Mouse (Mus musculus): Measurements from ENCODE around the gene Mrps16.

The Mrps16 gene

DNA sequence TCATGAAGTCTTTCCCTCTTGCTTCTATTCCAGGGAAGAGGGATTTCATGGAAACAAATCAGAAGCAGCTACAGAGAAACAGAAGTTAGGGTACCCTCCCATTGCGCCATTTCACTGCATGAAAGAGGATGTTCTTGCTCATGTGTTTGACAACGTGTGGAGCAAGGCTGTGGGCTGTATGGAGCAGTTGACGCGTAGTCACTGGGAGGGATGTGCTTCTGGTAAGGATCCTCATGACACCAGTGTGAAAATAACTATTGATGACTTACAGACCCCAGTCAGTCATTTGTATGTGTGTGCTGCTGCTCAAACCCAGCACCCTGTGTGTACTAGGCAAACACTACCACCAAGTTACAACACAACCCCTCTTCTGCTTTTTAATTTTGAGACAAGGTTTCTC is 30.2 kb downstream of the Mrps16 start:
- no peak for DNase-seq

DNA sequence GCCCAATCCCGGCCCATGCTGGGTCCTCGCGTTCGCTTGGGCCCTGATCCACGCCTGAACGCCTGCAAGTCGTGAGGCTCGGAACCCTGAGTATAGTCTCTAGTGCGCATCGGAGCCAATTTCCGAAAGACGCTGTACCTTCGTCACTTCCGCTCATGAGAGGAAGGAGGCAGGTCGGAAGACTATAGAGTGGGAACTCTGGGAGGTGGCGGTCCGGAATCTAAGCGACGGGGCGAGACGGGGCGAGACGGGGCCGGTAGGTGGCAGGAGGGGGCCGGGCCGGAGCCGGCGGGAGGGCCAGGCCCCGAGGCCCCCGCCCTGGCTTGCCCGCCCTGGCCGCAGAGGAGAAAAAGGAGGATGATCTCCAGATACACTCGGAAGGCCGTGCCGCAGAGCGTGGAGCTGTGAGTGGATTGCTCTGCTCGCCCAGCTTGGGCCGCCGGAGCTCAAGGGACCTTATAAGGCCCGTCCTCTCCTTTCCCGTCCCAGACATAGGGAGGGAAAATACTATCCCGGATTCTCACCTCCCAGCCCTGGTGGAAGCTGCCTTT is 45.4 kb downstream of the Mrps16 start, which contains the start of the genes Ecd and Fam149b:
Gene Ecd, minus strand, starts transcription at position 131 of the 551 bp plus-strand sequence.
Gene Fam149b, plus strand, starts transcription at position 172 of the 551 bp plus-strand sequence.
- peak; percentile 88 for DNase-seq

GRCm38 (mm10) chr14:20347441-20347990 is 45.9 kb downstream of the Mrps16 start:
- no peak for DNase-seq

GRCm38 (mm10) chr14:20345885-20346284 is 47.5 kb downstream of the Mrps16 start:
- DNase-seq, result no peak

DNA sequence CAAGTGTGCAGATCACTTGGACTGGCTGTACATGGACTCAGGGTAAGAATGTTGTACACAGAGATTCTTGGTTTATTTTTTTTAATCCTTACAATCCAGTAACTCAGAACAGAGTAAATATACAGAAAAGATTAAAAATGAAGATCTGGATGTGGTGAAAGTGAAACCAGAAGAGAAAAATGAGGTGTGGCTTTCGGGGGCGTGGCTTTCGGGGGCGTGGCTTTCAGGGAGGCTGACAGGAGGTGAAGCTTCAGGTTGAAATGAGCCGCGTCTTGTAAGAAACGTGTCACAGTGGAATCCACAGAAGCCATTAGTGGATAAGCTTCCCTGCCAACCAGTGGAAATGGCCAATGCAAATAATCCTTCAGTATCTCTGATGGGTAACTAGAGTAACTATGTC is 52.6 kb downstream of the Mrps16 start:
- no peak for DNase-seq

DNA sequence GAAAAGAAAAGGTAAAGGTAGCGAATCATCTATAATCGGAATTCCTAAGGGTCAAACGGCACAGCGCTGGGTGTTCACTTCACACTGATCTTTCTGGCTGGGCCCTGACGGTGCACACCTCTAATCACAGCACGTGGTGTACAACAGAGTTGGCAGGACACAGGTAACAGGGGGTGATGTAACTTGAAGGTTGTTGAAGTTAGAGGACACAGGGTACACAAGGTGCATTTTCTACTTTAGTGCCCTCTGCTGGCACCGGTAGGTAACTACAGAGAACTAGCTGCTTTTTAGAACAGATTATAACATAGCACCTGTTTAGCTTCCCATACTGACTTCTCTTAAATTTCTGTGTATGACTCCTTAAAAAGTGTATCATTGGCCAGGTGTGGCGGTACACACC is 53.3 kb downstream of the Mrps16 start:
- DNase-seq, result no peak

DNA sequence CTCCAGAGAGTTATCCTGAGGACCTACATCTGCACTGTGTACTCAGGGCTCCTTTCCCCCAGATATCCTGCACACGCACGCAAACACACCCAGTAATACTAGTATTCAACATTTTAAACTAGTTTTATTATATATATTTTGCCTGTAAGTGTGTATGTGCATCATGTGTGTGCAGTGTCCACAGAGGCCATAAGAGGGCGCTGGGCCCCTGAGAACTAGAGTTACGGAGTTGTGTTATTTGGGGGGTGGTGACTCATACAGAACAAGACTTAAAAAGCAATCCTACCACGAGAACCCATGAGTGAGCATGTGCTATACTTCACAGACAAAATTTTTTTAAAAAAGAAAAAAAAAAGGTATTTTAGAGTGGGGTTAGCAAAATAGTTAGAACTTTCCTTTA is 54.0 kb downstream of the Mrps16 start:
- DNase-seq, result no peak
